ENCODE assay signal across 14 mouse cellular contexts in genomic region chr4:36566544-36566943, GRCm38 (mm10).
"Had no signal": no experiment of that assay in that cellular context is flagged by ENCODE, and none has a peak within 500 bp of the region (broad histone marks: within the 10 kb centered on the region; RNA-seq: fewer than 3 reads in every experiment).

No protein-coding gene starts in this region.

- DNase-seq: gastrocnemius, postnatal 14 days; gastrocnemius, postnatal 36 days; heart, adult 11 months; heart, adult 2 months; heart, postnatal 4 days; kidney, adult 18-20 months; kidney, adult 8-10 months; kidney, postnatal 10 days; kidney, postnatal 25 days; kidney, postnatal 4 days; left cerebral cortex, postnatal 4 days had no signal

- ATAC-seq: hindbrain, postnatal 0 days; intestine, postnatal 0 days; liver, embryonic 12.5 days had no signal
